Comparison of ENCODE assay signal across 8 mouse cellular contexts in the genomic region with DNA sequence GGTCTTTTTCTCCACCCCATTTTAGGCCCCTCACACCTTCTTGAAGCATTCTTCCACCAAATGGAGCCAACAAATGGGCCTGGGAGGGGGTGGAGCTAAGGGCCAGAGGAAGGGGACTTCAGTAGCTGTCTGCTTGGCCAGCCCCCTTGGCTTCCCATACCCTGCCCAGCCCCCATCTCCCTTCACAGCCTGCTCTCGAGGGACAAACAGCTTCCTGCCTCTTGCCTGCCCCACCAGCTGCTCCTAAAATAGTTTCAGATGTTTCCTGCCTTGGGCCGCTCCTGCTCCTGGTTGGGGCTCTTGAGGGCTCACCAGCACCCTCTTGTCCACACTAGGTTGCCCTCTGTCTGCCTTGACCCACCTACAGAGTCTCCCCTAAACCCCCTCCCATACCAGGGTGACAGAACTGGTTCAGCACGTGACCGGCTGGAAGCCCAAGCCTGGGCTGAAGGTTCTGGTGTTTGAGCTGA. TPM values are rescaled to one million over a fixed set of nuclear protein-coding genes. Genes with fewer than 3 reads are reported as not detected.
DNase-seq lines count a peak whose midpoint lies in the region; ATAC-seq lines count a peak whose summit lies in the region.

No protein-coding gene starts in this region.

- H3K36me3 ChIP-seq in forebrain, embryonic 10.5 days (replicated peaks): no peaks in the 10 kb centered on the region
- H3K36me3 ChIP-seq in forebrain, embryonic 13.5 days (ENCODE audit: poor library complexity, severe bottlenecking): no peaks in the 10 kb centered on the region
- peaks cover 15% of the 10 kb centered on the region for H3K36me3 ChIP-seq in liver, embryonic 11.5 days (ENCODE audit: control insufficient read depth, insufficient read depth, low read length)

- peak overlapping the region; percentile 88 for H3K27ac ChIP-seq in forebrain, embryonic 10.5 days
- no peak overlapping the region; the same call in 1 of the 2 replicates for H3K27ac ChIP-seq in forebrain, embryonic 13.5 days
- H3K27ac ChIP-seq in liver, embryonic 11.5 days (ENCODE audit: low read depth, low read length): peak overlapping the region; percentile 97

- no peak overlapping the region for H3K4me2 ChIP-seq in forebrain, embryonic 13.5 days
- H3K4me2 ChIP-seq in liver, embryonic 11.5 days: peak overlapping the region; percentile 89

- no peaks in the 10 kb centered on the region for H3K9me3 ChIP-seq in forebrain, embryonic 10.5 days
- no peaks in the 10 kb centered on the region for H3K9me3 ChIP-seq in forebrain, embryonic 13.5 days (replicated peaks)
- no peaks in the 10 kb centered on the region for H3K9me3 ChIP-seq in liver, embryonic 11.5 days (ENCODE audit: control insufficient read depth, low read length)

- no peak overlapping the region for H3K9ac ChIP-seq in forebrain, embryonic 13.5 days
- H3K9ac ChIP-seq in liver, embryonic 11.5 days (ENCODE audit: low read depth, low read length): peak overlapping the region; percentile 90

- H3K27me3 ChIP-seq in forebrain, embryonic 10.5 days (ENCODE audit: poor library complexity, severe bottlenecking): peaks cover 35% of the 10 kb centered on the region
- H3K27me3 ChIP-seq in forebrain, embryonic 13.5 days: peaks cover 21% of the 10 kb centered on the region
- no peaks in the 10 kb centered on the region; the same call in 1 of the 2 replicates for H3K27me3 ChIP-seq in liver, embryonic 11.5 days (replicated peaks; ENCODE audit: control insufficient read depth, insufficient read depth, low read length)

- H3K4me3 ChIP-seq in forebrain, embryonic 10.5 days: peak overlapping the region; percentile 73
- H3K4me3 ChIP-seq in forebrain, embryonic 13.5 days: no peak overlapping the region
- H3K4me3 ChIP-seq in liver, embryonic 11.5 days (ENCODE audit: low read depth, low read length): peak overlapping the region; percentile 83

- no peak for ATAC-seq in forebrain, embryonic 13.5 days
- ATAC-seq in liver, embryonic 11.5 days (replicated peaks; ENCODE audit: low FRiP score): no peak

- 53% methylated on average over 4 of the region's 4 CpGs for WGBS in forebrain, embryonic 10.5 days
- 43% methylated on average over 4 of the region's 4 CpGs for WGBS in forebrain, embryonic 13.5 days
- 14% methylated on average over 4 of the region's 4 CpGs for WGBS in liver, embryonic 11.5 days

- H3K4me1 ChIP-seq in forebrain, embryonic 10.5 days: peaks cover 72% of the 10 kb centered on the region
- peaks cover 42% of the 10 kb centered on the region for H3K4me1 ChIP-seq in forebrain, embryonic 13.5 days
- peaks cover 54% of the 10 kb centered on the region for H3K4me1 ChIP-seq in liver, embryonic 11.5 days (replicated peaks; ENCODE audit: control insufficient read depth, insufficient read depth, low read length)

- DNase-seq in forebrain, embryonic 10.5 days (ENCODE audit: extremely low spot score, low spot score): peak; percentile 48
- DNase-seq in embryo, embryonic 11 days: peak; percentile 92
- DNase-seq in heart, adult 9 months (ENCODE audit: low spot score in 2 of 2): peak; percentile 94 to 97
- DNase-seq in kidney, adult 18-20 months: peak; percentile 75
- DNase-seq in liver, embryonic 11.5 days (ENCODE audit: low spot score): peak; percentile 74
- peak; percentile 24 to 26 for DNase-seq in natural killer cell, adult 2 months (ENCODE audit: low spot score in 2 of 2)
- DNase-seq in testis, postnatal 14 days (ENCODE audit: low spot score): peak; percentile 62

RNA-seq across cellular contexts. Expression of a gene that starts 0.6 kb away (rescaled TPM):
- 0.92 and 1.4 TPM in 2 replicates for polyA plus RNA-seq in forebrain, embryonic 10.5 days (2016; fragmentation: Nextera tagmentation; extraction: Ambion mirVana)
- 0.44 and 0.62 TPM in 2 replicates for polyA plus RNA-seq in forebrain, embryonic 13.5 days (2015; fragmentation: Nextera tagmentation; extraction: Ambion mirVana)
- polyA plus RNA-seq in liver, embryonic 11.5 days (2014; fragmentation: Nextera tagmentation; extraction: Ambion mirVana): 2.0 TPM in 2 replicates

RNA-seq across cellular contexts. Expression of a gene that starts 2.2 kb away (rescaled TPM):
- 35.0 TPM in 2 replicates for polyA plus RNA-seq in forebrain, embryonic 10.5 days (2016; fragmentation: Nextera tagmentation; extraction: Ambion mirVana)
- 10.8 and 11.1 TPM in 2 replicates for polyA plus RNA-seq in forebrain, embryonic 13.5 days (2015; fragmentation: Nextera tagmentation; extraction: Ambion mirVana)
- polyA plus RNA-seq in liver, embryonic 11.5 days (2014; fragmentation: Nextera tagmentation; extraction: Ambion mirVana): 74.8 and 76.2 TPM in 2 replicates

RNA-seq across cellular contexts. Expression of a gene that starts 8.2 kb away (rescaled TPM):
- polyA plus RNA-seq in forebrain, embryonic 10.5 days (2016; fragmentation: Nextera tagmentation; extraction: Ambion mirVana): 6.8 and 10.0 TPM in 2 replicates
- polyA plus RNA-seq in forebrain, embryonic 13.5 days (2015; fragmentation: Nextera tagmentation; extraction: Ambion mirVana): 2.7 and 3.1 TPM in 2 replicates
- polyA plus RNA-seq in liver, embryonic 11.5 days (2014; fragmentation: Nextera tagmentation; extraction: Ambion mirVana): 44.3 and 47.4 TPM in 2 replicates

RNA-seq across cellular contexts. Expression of a gene that starts 8.8 kb away (rescaled TPM):
- polyA plus RNA-seq in forebrain, embryonic 10.5 days (2016; fragmentation: Nextera tagmentation; extraction: Ambion mirVana): 1.7 and 2.7 TPM in 2 replicates
- polyA plus RNA-seq in forebrain, embryonic 13.5 days (2015; fragmentation: Nextera tagmentation; extraction: Ambion mirVana): 0.69 and 1.3 TPM in 2 replicates
- 5.1 and 5.6 TPM in 2 replicates for polyA plus RNA-seq in liver, embryonic 11.5 days (2014; fragmentation: Nextera tagmentation; extraction: Ambion mirVana)

RNA-seq across cellular contexts. Expression of a gene that starts 12.7 kb away (rescaled TPM):
- polyA plus RNA-seq in forebrain, embryonic 10.5 days (2016; fragmentation: Nextera tagmentation; extraction: Ambion mirVana): not detected in 2 replicates
- polyA plus RNA-seq in forebrain, embryonic 13.5 days (2015; fragmentation: Nextera tagmentation; extraction: Ambion mirVana): 0.52 TPM in 1 of 2 replicates, not detected in the other
- 0.69 TPM in 1 of 2 replicates, not detected in the other for polyA plus RNA-seq in liver, embryonic 11.5 days (2014; fragmentation: Nextera tagmentation; extraction: Ambion mirVana)

Comparison
In these comparisons a context has a peak if more than half of its experiments do, and no peak if none do; other contexts are left out.
1. DNase-seq: peak in every context shown above with its lines; median percentile 96 in heart, adult 9 months; 92 in embryo, embryonic 11 days; 75 in kidney, adult 18-20 months; 74 in liver, embryonic 11.5 days; 62 in testis, postnatal 14 days; 48 in forebrain, embryonic 10.5 days; 25 in natural killer cell, adult 2 months.